Mouse (Mus musculus): ENCODE data around the gene Scd1. TPM values are rescaled to one million over a fixed set of nuclear protein-coding genes. Genes with fewer than 3 reads are reported as not detected.
A peak's percentile ranks its signal among the peaks of the same experiment; 100 is the strongest.

The Scd1 gene
- polyA plus RNA-seq, 1 experiment, result 4,173 TPM

- DNase-seq, result peak; percentile 24
- Histone ChIP-seq H3K4me1 (ENCODE audit: control insufficient read depth, insufficient read depth, low read length) (no peaks in the 10 kb centered on the region), H3K36me3 (ENCODE audit: control insufficient read depth, insufficient read depth, low read length) (no peaks in the 10 kb centered on the region), H3K27ac (ENCODE audit: insufficient read depth, low read depth, low read length) (no peak overlapping the region), H3K27me3 (replicated peaks; ENCODE audit: control insufficient read depth, insufficient read depth, low read length) (no peaks in the 10 kb centered on the region), H3K4me3 (ENCODE audit: insufficient read depth, low read depth, low read length) (no peak overlapping the region)
- no peak for TF ChIP-seq POLR2A (IDR thresholded peaks at IDR 0.05; ENCODE audit: low read depth, low read length)
- no peak; the same call in 1 of the 2 replicates for TF ChIP-seq CTCF (conservative IDR thresholded peaks at IDR 0.05; ENCODE audit: insufficient read depth, insufficient read length, low read depth, low read length)
- WGBS, result 79% methylated on average over 5 of the region's 5 CpGs
These were observed 24.4 kb upstream of the Scd1 start for GRCm38 (mm10) chr19:44432084-44432483.

- no peak overlapping the region for H3K4me3 ChIP-seq (ENCODE audit: insufficient read depth, low read depth, low read length)
- DNase-seq, result no peak
- no peak overlapping the region for H3K27ac ChIP-seq (ENCODE audit: insufficient read depth, low read depth, low read length)
- no peaks in the 10 kb centered on the region for H3K4me1 ChIP-seq (ENCODE audit: control insufficient read depth, insufficient read depth, low read length)
- 69% methylated on average over 1 of the region's 1 CpGs for WGBS
- H3K27me3 ChIP-seq (replicated peaks; ENCODE audit: control insufficient read depth, insufficient read depth, low read length), result no peaks in the 10 kb centered on the region
- TF ChIP-seq CTCF (conservative IDR thresholded peaks at IDR 0.05; ENCODE audit: insufficient read depth, insufficient read length, low read depth, low read length), result no peak
- no peak for TF ChIP-seq POLR2A (IDR thresholded peaks at IDR 0.05; ENCODE audit: low read depth, low read length)
- no peaks in the 10 kb centered on the region for H3K36me3 ChIP-seq (ENCODE audit: control insufficient read depth, insufficient read depth, low read length)
These were observed 20.0 kb upstream of the Scd1 start for GRCm38 (mm10) chr19:44427721-44428120.

GRCm38 (mm10) chr19:44422051-44422631 is 14.5 kb upstream of the Scd1 start:
- no peak overlapping the region for H3K27ac ChIP-seq (ENCODE audit: insufficient read depth, low read depth, low read length)
- TF ChIP-seq POLR2A (IDR thresholded peaks at IDR 0.05; ENCODE audit: low read depth, low read length), result no peak
- TF ChIP-seq CTCF (conservative IDR thresholded peaks at IDR 0.05; ENCODE audit: insufficient read depth, insufficient read length, low read depth, low read length), result no peak
- peaks cover 4% of the 10 kb centered on the region; the same call in 1 of the 2 replicates for H3K4me1 ChIP-seq (ENCODE audit: control insufficient read depth, insufficient read depth, low read length)
- 44% methylated on average over 8 of the region's 8 CpGs for WGBS
- no peaks in the 10 kb centered on the region for H3K36me3 ChIP-seq (ENCODE audit: control insufficient read depth, insufficient read depth, low read length)
- no peak overlapping the region for H3K4me3 ChIP-seq (ENCODE audit: insufficient read depth, low read depth, low read length)
- H3K27me3 ChIP-seq (replicated peaks; ENCODE audit: control insufficient read depth, insufficient read depth, low read length), result no peaks in the 10 kb centered on the region
- peak; percentile 92 for DNase-seq

GRCm38 (mm10) chr19:44419530-44419929 is 11.9 kb upstream of the Scd1 start:
- Histone ChIP-seq H3K27ac (ENCODE audit: insufficient read depth, low read depth, low read length) (no peak overlapping the region), H3K27me3 (replicated peaks; ENCODE audit: control insufficient read depth, insufficient read depth, low read length) (no peaks in the 10 kb centered on the region), H3K4me3 (ENCODE audit: insufficient read depth, low read depth, low read length) (no peak overlapping the region), H3K36me3 (ENCODE audit: control insufficient read depth, insufficient read depth, low read length) (no peaks in the 10 kb centered on the region), H3K4me1 (ENCODE audit: control insufficient read depth, insufficient read depth, low read length) (peaks cover 4% of the 10 kb centered on the region; the same call in 1 of the 2 replicates)
- no peak for TF ChIP-seq POLR2A (IDR thresholded peaks at IDR 0.05; ENCODE audit: low read depth, low read length)
- TF ChIP-seq CTCF (conservative IDR thresholded peaks at IDR 0.05; ENCODE audit: insufficient read depth, insufficient read length, low read depth, low read length), result no peak
- WGBS, result 43% methylated on average over 11 of the region's 11 CpGs
- peak; percentile 43 for DNase-seq

GRCm38 (mm10) chr19:44418945-44419344 is 11.3 kb upstream of the Scd1 start:
- TF ChIP-seq CTCF (conservative IDR thresholded peaks at IDR 0.05; ENCODE audit: insufficient read depth, insufficient read length, low read depth, low read length) (peak; percentile 81), POLR2A (IDR thresholded peaks at IDR 0.05; ENCODE audit: low read depth, low read length) (no peak)
- no peak overlapping the region for H3K27ac ChIP-seq (ENCODE audit: insufficient read depth, low read depth, low read length)
- peak; percentile 68 for DNase-seq
- no peaks in the 10 kb centered on the region for H3K36me3 ChIP-seq (ENCODE audit: control insufficient read depth, insufficient read depth, low read length)
- H3K4me1 ChIP-seq (ENCODE audit: control insufficient read depth, insufficient read depth, low read length), result peaks cover 4% of the 10 kb centered on the region; the same call in 1 of the 2 replicates
- no peak overlapping the region for H3K4me3 ChIP-seq (ENCODE audit: insufficient read depth, low read depth, low read length)
- WGBS, result 21% methylated on average over 4 of the region's 4 CpGs
- H3K27me3 ChIP-seq (replicated peaks; ENCODE audit: control insufficient read depth, insufficient read depth, low read length), result no peaks in the 10 kb centered on the region

GRCm38 (mm10) chr19:44418544-44418943 is 10.9 kb upstream of the Scd1 start:
- no peak for TF ChIP-seq POLR2A (IDR thresholded peaks at IDR 0.05; ENCODE audit: low read depth, low read length)
- no peak for TF ChIP-seq CTCF (conservative IDR thresholded peaks at IDR 0.05; ENCODE audit: insufficient read depth, insufficient read length, low read depth, low read length)
- no peak for DNase-seq
- WGBS, result 56% methylated on average over 9 of the region's 9 CpGs

GRCm38 (mm10) chr19:44418061-44418460 is 10.4 kb upstream of the Scd1 start:
- no peaks in the 10 kb centered on the region for H3K36me3 ChIP-seq (ENCODE audit: control insufficient read depth, insufficient read depth, low read length)
- 68% methylated on average over 5 of the region's 5 CpGs for WGBS
- no peaks in the 10 kb centered on the region for H3K27me3 ChIP-seq (replicated peaks; ENCODE audit: control insufficient read depth, insufficient read depth, low read length)
- peak; percentile 31 for DNase-seq
- H3K4me3 ChIP-seq (ENCODE audit: insufficient read depth, low read depth, low read length), result no peak overlapping the region
- peaks cover 4% of the 10 kb centered on the region; the same call in 1 of the 2 replicates for H3K4me1 ChIP-seq (ENCODE audit: control insufficient read depth, insufficient read depth, low read length)
- H3K27ac ChIP-seq (ENCODE audit: insufficient read depth, low read depth, low read length), result no peak overlapping the region
- no peak for TF ChIP-seq POLR2A (IDR thresholded peaks at IDR 0.05; ENCODE audit: low read depth, low read length)
- TF ChIP-seq CTCF (conservative IDR thresholded peaks at IDR 0.05; ENCODE audit: insufficient read depth, insufficient read length, low read depth, low read length), result no peak

More at GRCm38 (mm10) chr19:44418544-44418943, 10.9 kb upstream of the Scd1 start:
- peaks cover 4% of the 10 kb centered on the region; the same call in 1 of the 2 replicates for H3K4me1 ChIP-seq (ENCODE audit: control insufficient read depth, insufficient read depth, low read length)
- H3K36me3 ChIP-seq (ENCODE audit: control insufficient read depth, insufficient read depth, low read length), result no peaks in the 10 kb centered on the region
- no peaks in the 10 kb centered on the region for H3K27me3 ChIP-seq (replicated peaks; ENCODE audit: control insufficient read depth, insufficient read depth, low read length)
- no peak overlapping the region for H3K27ac ChIP-seq (ENCODE audit: insufficient read depth, low read depth, low read length)
- H3K4me3 ChIP-seq (ENCODE audit: insufficient read depth, low read depth, low read length), result no peak overlapping the region
